Mouse (Mus musculus) erythroid progenitor cell, adult 5-6 weeks (primary cell): ENCODE measurements around the gene Slc16a8. TPM values are rescaled to one million over a fixed set of nuclear protein-coding genes. Genes with fewer than 3 reads are reported as not detected.
A peak's percentile ranks its signal among the peaks of the same experiment; 100 is the strongest.

Source experiments
- ATAC-seq: replicated peaks from 2 replicates; pipeline ENCODE4 v1.8.0; 2016; ENCODE audit warnings: moderate number of reproducible peaks, mild to moderate bottlenecking, moderate TSS enrichment, inconsistent platforms; ENCODE audit not compliant: poor library complexity, low FRiP score, severe bottlenecking
- total RNA-seq, 2 experiments: library from RNA; stranded (forward) in 1 of 2; stranded (reverse) in 1 of 2; fragments of 150-400 nt in 1 of 2; fragments of 186-747, 209-891 nt in 1 of 2; gene quantifications; 2 replicates each; pipeline versions ENCODE4 v1.2.3 to v1.2.4; 2015 to 2017; ENCODE audit warnings: low replicate concordance in 2 of 2

The Slc16a8 gene
- not detected in 2 replicates for total RNA-seq (2015; ENCODE audit: low replicate concordance)
- total RNA-seq (2017; ENCODE audit: low replicate concordance), result not detected in 2 replicates

DNA sequence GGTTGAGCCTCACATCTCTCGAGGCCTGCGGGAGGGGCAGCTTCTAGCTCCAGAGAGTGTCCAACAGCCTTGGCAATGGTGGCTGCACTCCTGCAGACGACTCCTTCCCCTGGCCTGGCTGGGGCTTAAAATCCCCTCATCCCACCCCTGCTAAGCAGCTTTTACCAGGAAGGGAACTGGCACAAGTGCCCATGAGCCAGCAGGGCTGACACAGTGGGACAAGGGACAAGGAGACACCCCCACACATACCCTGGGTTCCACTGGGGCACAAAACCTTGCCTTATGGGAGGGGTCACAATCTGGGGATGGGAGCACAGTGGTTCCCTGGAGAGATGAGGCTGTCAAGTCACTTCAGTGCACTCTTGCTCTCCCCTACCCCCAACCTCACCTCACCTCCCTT, at the start of gene Slc16a8:
TSS of gene Slc16a8 (minus strand) at position 101 of the 400 bp plus-strand sequence.
- no peak for ATAC-seq

DNA sequence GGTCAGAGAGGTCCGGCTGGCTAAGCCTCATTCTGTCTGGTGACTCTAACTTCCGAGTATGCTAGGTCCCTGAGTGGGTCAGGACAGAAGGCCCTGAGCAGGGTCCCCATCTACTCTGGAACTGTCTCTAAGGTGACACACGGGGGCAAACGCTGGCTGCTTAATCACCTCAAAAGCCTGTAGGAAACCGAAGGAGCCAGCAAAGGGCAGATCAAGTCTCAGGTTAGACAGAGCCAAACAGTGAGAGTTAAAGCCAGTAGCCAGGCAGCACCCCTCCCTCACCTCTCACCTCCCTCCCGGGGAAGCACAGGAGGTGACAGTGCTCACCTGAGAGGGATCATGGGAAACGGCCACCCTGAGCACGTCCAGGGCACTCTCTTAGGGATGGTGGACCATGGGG, 49.2 kb upstream of the Slc16a8 start:
- no peak for ATAC-seq

DNA sequence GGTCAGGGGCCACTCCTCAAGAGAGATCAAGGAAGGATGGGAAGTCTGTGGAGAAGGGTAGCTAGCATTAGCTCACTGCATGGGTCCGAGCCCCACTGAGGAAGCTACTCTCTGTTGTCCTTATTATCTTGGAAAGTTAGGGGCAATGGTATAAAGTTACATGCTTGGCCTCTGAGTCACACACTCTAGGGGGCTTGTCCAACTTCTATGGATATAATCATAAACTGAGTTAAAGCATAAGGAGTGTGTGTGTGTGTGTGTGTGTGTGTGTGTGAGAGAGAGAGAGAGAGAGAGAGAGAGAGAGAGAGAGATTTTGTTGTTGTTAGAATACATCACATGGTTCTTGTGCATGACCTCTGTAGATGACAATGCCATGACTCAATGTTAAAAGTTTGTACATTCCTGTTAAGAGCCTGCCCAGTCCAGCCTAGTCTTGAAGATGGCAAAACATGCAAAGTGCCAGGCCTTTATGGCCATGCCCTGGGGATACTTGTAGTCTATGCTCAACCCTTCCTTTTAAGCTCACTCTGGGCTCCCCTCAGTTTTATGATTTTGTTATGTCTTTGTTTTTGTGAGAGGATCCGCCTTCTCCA, 45.1 kb upstream of the Slc16a8 start:
- ATAC-seq, result no peak

DNA sequence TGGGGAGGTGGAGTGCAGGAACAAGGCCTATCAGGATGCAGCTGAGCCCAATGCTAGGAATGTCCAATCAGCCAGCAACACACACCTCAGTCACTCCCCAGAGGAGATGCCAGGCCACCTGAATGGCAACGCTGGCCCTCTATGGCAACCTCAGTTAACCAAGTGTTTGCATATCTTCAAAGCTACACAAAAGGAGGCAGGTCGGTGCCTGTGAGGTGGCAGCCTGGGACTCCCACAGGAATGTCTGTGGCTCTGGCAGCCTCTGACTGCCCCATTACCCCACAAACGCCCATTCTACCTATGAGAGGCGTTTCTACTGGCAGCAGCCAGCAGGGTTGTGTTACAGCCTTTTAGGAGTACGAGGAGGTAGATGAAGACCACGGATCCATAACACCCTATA, 44.0 kb upstream of the Slc16a8 start:
- ATAC-seq, result no peak

DNA sequence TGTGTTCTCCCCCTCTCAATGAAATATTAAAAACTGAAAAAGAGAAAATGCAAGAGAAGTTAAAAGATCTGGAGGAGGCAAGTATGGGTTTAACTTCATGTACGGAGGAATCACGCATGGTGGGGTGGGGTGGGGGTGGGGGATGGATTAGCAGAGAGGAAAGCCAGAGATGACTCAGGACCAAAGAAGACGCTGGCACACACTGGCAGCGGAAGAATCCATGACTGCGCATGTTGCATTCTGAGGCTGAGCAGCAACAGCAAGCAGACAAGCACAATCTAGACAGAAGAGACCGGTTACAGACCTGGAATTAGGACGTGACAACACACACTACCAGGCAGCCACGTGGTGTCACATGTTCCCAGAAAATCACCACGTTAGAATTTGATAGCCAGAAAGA, 38.2 kb upstream of the Slc16a8 start:
- no peak for ATAC-seq

DNA sequence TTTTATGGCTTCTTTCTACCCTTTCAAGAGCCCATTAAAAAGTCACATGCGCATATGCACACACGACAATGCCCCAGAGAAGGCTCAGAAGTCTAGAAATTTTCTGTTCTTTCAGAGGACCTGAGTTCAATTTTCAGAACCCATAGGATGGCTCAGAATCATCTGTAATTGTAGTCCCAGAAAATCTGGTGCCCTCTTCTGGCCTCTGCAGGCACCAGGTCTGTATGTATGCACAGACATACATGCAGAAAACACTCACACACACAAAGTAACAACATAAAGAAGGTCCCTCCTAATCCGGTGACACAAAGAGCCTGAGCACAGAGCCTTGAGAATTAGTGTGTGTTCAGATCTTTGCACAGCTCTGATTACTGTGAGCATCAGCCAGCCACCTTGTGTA, 35.8 kb upstream of the Slc16a8 start:
- ATAC-seq, result no peak

DNA sequence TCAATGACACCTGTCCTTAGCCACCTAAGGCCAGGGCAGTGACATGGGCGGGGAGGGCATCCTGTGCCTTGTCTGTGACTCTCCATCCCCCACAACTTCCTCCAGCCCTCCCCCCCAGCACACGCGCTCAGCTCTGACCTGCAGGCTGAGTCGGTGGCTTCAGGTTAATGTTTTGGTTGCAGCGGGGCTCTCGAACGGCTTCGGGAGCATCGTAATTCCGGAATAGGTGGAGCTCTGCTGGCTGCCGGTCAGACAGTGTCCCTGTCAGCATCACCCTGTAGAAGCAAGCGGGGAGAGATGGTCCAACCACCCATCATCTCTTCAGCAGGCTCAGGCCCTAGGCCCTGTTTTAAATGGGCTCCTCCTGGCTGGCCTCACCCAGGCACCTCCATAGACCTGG, 34.9 kb upstream of the Slc16a8 start:
- no peak for ATAC-seq

DNA sequence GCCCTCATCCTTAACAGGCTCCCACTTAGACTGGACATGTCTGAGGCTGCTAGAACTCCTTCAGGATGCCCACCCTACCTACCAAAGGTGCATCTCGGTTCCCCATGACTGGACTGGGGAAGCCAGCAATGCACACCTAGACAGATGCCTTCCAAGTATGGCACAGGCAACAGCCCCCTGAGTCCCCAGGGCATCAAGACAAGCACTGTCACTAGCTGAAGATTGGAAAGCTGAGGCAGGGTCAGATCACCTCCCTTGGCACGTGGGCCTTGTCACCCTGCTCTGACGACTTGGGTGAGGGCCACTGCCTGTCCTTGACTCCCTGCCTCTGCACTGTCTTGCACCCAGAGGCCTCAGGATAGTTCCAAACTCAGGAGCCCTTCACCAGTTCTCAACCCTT, 33.8 kb upstream of the Slc16a8 start:
- ATAC-seq, result no peak

DNA sequence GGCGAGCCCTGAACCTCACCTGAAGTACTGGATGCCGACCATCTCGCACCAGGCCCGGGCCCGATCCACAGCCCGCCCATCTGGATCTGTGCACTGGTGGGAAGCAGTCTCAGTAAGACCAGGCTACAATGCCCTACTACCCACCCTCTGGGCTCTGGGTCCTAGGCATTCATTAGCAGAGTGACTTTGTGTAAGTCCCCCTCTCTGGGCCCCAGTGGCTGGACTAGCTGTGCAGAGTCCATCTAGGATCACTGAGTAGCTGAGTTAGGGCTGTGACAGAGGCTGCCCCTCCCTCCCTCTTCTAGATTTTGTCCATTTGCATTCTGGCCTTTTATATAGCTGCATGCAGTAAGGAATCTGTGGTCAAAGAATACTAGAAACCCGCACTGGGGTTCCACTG, 32.5 kb upstream of the Slc16a8 start:
- ATAC-seq, result no peak

DNA sequence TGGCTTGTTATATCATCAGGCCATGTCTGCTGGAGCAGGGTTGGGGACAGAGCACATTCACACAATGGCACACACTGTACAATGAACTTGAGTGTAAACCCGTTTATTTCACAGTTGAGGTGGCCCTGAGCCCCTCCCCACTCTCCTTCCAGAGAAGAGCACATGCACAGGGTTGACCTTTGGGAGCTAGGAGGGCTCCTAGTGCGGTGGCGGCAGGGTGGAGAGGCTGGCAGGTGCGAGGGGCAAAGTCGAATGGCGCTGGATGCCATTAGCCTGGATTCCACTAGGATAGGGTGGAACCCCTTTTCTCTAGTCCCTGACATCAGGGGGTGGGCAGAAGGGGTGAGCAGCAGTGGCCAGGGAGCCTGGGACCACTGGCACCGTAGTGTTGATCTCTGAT, 31.6 kb upstream of the Slc16a8 start:
- ATAC-seq, result no peak

DNA sequence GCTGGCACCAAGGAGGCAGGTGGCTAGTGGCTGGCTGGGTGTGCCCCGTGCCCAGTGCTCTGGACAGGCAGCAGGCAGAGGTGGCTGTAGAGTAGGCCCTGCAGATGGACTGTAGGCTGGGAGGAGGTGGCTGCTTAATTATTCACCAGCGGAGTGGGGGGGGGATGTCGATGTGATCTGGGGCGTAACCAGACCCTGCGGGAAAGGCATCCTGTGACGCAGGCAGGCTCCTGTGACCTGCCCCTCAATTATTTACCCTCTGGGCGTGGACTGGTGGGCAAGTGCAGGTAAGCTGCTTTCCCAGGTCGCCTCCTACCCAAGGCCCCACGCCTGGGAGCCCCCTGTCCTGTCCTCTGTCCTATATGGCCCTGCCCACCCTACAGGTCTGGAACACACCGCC, 30.8 kb upstream of the Slc16a8 start, which contains the start of gene Baiap2l2:
TSS of gene Baiap2l2 (minus strand) at position 139 of the 400 bp plus-strand sequence.
- ATAC-seq, result no peak

DNA sequence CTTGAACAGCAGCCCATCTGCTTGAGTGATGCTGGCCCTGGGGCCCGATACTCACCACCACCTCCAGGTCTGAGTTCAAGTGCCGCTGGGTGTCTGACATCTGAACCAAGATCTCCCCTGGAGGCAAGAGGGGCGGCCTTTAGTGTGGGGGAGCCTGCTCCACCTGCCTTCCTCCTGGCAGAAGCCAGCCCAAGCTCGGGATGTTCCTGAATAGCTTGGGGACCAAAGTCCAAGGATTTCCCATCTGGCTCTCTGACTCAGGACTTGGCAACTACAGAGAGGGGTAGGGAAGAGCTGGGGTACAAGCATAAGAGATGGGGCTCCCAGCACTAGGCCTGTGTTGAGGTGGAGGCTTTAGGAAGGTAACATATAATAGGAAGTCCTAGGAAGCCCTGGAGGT, 28.8 kb upstream of the Slc16a8 start:
- no peak for ATAC-seq

DNA sequence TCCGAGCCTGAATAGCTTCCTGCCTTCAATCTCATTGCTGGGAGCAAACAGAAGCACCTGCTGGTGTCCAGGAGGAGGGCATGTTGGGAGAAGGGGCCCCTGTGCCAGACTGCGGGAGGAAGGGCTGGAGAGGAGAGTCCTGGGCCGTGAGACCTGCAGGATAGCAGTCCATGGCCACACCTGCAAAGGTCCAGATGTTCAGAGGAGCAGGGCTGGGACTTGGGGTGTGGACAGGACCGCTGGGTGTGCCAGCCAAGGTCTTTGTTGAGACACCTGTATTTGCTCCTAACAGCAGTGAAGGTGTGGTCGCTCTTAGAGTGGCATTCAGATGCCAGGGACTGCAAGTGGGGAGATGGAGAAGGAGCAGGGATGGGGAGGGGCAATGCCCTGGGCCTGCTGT, 27.9 kb upstream of the Slc16a8 start:
- no peak for ATAC-seq

DNA sequence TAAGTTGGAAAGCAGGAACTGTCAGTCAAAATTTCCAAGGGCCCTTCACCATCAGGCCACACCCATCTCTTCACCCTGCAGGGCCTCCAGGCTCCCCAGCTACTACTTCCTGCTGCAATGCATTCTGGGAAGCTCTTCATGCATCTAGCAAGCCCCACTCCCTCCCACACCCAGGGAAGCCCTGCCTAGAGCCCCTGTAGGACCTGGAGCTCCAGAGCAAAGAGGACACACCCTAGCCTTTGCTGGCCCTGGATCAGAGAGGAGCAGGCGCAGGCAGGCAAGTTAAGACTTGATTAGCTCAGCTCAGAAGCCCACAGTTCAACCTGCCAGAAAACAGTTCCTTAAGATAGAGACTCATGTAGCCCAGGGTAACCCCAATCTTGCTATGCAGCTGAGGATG, 26.8 kb upstream of the Slc16a8 start:
- ATAC-seq, result no peak

DNA sequence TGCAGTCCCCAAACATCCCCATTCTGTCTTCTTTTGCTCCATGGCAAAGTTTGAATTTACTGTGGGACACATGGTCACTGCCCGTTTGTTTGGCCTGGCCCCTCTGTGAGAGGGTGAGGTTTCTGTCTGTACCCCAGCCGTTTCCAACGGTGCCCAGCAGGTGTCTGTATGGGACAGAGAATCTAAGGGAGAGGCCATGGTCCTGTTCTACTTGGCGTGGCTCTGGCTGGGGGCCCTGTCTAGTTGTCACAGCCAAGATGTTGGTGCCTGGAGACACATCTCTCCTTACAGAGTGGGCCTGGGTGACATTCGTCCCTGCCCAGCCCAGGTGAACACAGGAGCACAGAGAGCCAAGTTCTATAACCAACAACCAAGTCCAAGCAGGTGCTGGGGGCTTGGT, 26.3 kb upstream of the Slc16a8 start:
- ATAC-seq, result no peak

DNA sequence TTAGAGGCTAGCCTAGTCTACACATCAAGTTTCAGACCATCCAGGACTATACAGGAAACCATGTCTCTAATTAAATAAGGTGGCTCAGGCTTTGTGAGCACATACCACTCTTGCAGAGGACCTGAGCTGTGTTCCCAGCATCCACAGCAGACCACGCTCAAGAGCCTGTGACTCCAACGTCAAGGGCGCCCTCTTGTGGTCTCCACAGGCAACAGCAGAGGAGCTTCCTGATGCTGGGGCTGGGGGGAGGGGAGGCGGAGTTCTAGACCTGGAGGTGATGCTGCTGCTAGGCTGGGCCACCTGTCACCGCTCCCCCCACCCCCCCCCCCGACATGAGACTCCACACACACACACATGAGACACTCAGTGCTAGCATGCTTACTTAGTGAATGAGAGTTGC, 25.6 kb upstream of the Slc16a8 start:
- 0 out of 2 replicates have a peak, but pooled peaks have one; percentile 53 for ATAC-seq

DNA sequence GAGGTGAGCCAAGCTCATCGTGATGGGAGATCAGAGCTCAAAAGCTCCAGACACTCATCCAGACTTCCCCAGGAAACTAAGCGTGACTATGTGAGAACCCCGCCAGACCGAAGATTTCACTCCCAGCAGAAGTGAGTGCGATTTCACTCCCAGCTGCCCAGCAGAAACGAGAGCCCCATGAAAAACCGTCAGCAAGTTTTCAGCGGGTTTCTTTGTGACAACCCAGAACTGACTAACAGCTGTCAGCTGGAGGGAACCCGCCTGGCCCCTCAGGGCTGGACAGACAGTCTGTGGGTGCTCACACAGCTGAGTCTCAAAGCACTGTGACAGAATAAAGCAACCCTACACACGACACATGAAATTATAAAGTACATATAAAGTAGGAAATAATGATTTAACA, 23.2 kb upstream of the Slc16a8 start:
- no peak for ATAC-seq

DNA sequence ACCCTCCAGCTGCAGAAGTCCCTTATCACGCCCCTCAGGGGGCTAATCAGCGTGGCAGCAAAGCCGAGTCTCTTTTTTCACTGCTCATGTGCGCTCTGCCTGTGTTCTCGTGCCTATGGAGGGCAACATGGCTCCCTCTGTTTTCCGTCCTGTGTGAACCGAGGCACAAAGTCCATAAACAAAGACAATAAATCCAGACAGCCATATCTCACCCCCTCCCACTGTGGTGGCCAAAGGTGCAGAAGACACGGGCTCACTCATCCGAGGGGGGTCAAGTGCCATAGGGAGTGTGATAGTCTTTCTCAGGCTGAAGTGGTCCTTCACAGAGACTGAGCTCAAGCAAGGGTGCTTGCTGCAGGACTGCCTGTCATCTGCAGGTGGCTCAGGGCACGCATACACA, 18.5 kb upstream of the Slc16a8 start:
- ATAC-seq, result no peak

DNA sequence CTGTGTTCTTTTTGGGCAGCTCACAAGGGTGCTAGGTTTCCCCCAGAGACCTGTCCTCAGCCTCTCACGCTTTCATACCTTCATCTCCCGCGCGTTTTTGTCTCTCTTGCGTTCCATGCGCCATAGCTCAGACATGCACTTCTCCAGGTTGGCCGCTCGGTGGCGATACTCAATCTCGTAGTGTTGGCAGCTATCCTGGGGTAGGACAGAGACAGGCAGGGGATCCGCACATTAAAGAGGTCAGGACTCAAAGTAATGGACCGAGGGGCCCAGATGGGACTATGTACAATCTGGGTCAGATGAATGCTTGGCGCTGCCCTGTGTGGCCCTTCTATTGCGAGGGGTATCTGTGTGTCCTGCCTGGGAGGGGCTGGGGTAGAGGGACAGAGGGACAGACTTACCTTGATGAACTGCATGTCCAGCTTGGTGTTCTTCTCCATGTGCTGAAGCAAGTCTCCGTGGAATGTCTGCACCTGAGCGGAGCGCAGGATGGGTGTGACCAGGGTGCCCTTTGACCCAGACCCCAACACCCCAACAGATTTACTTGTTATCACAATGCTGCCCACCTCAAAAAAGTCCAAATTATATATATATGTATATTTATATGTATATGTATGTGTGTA, 16.7 kb upstream of the Slc16a8 start:
- no peak for ATAC-seq

DNA sequence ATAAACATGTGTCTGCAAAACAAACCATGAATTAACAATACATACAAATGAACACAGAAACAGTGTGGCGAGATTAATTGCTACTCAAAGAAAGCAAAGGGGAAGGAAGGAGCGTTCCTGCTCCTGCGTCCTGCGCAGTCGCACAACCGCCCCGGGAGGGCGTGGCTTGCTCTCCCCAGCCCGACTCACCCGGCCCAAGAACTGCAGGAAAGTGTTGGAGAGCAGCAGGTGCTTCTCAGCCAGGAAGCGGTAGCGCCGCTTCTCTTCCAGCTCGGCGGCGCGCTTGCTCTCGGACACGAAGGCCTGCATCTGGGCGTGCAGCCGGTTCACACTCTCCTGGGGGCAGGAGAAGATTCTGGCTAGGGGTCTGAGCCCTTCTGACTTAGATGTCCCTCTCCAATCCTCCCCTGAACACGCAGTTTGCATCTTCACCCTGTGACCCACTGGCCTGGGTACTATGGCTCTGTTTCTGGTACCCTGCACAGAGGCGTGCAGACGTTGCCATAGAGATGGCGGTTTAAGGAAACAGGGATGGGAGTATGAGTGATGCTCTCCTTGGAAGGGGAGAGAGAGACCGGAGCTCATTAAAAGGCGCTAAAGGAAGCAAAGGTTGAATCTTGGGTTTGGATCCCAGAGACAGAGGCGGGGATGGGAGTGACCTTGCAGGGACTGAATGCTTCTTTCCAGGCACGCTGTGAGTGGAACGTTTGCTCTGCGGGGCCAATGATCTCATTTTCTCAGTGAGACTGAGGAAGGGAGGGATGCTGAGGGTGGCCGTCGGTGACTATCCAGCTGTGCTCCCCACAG, 16.0 kb upstream of the Slc16a8 start:
- 0 out of 2 replicates have a peak, but pooled peaks have one; percentile 46 for ATAC-seq

DNA sequence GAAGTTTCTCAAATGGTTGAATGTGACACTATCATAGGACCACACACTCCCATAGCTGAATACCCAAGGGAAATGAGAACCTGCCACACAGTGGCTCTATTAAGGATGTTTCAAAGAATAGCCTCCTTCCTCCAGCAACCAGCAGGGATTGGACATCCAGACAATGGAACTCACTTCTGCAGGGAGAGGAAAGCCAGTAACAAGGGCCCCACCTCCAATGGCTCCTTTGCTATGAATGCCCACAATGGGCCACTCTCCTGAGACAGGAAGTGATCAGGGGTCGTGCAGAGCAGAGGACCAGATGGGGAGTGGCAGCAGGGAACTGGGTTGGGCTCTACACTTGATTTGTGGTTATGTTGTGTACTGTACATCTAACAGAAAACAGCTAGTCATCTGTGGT, 14.0 kb upstream of the Slc16a8 start:
- no peak for ATAC-seq
